Comparison of ENCODE assay signal across 9 mouse cellular contexts in the genomic region with DNA sequence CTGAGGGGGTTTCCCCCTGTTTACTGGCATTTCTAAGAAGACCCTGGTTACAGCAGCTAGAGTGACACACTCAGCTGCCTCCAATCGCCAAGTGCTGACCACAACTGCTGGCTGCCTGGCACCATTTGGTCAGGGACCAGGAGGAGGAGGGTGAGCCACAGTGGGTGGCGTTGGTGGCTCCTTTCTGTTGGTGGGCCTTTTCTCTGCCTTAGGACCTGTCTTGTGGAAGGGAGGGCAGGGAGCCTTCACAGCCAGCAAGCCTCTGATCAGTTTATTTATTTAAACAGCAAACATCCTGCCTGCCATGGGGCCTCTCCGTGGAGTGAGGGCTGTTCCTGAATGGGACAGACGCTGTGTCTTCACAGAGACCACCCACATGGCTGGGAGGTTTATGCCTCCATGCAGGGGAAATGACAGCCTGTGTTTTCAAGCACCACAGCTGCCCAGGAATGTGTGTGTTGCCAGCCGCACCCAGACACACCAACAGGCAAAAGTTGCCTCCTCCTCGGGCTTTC.
DNase-seq lines count a peak whose midpoint lies in the region; ATAC-seq and TF ChIP-seq lines count a peak whose summit lies in the region.
"Had no signal": no experiment of that assay in that cellular context is flagged by ENCODE, and none has a peak within 500 bp of the region (broad histone marks: within the 10 kb centered on the region; RNA-seq: fewer than 3 reads in every experiment).

No protein-coding gene starts in this region.

- no peak for TF ChIP-seq CTCF in intestine, postnatal 0 days (IDR thresholded peaks at IDR 0.05; ENCODE audit: low read depth)

- no peaks in the 10 kb centered on the region for H3K27me3 ChIP-seq in intestine, embryonic 14.5 days (replicated peaks; ENCODE audit: control insufficient read depth, insufficient read depth, low read length)
- no peaks in the 10 kb centered on the region for H3K27me3 ChIP-seq in intestine, postnatal 0 days (replicated peaks; ENCODE audit: control insufficient read depth, insufficient read depth, low read length)
- H3K27me3 ChIP-seq in hindbrain, embryonic 15.5 days: 0 out of 2 replicates have a peak, but pooled peaks cover 6% of the 10 kb centered on the region
- no peaks in the 10 kb centered on the region for H3K27me3 ChIP-seq in myocyte (ENCODE audit: control insufficient read depth, insufficient read depth, insufficient read length)

- H3K36me3 ChIP-seq in intestine, embryonic 14.5 days (ENCODE audit: control insufficient read depth, insufficient read depth, low read length): no peaks in the 10 kb centered on the region
- H3K36me3 ChIP-seq in intestine, postnatal 0 days (ENCODE audit: control insufficient read depth, insufficient read depth): no peaks in the 10 kb centered on the region
- H3K36me3 ChIP-seq in hindbrain, embryonic 15.5 days: no peaks in the 10 kb centered on the region
- no peaks in the 10 kb centered on the region for H3K36me3 ChIP-seq in myocyte (ENCODE audit: control insufficient read depth, insufficient read depth)
- H3K36me3 ChIP-seq: G1E had no signal

- WGBS in intestine, embryonic 14.5 days: 9% methylated on average over 6 of the region's 6 CpGs
- WGBS in intestine, postnatal 0 days: 24% methylated on average over 6 of the region's 6 CpGs
- 5% methylated on average over 6 of the region's 6 CpGs for WGBS in hindbrain, embryonic 15.5 days

- H3K27ac ChIP-seq in intestine, embryonic 14.5 days (ENCODE audit: low read depth): peak overlapping the region; percentile 90
- no peak overlapping the region for H3K27ac ChIP-seq in intestine, postnatal 0 days (ENCODE audit: low read depth, low read length)
- H3K27ac ChIP-seq in hindbrain, embryonic 15.5 days (replicated peaks): 0 out of 2 replicates have a peak overlapping the region, but pooled peaks have one; percentile 1

- H3K4me1 ChIP-seq in intestine, embryonic 14.5 days (replicated peaks; ENCODE audit: control insufficient read depth, insufficient read depth, low read length): peaks cover 17% of the 10 kb centered on the region
- H3K4me1 ChIP-seq in intestine, postnatal 0 days (replicated peaks; ENCODE audit: control insufficient read depth, insufficient read depth, low read length): no peaks in the 10 kb centered on the region
- H3K4me1 ChIP-seq in hindbrain, embryonic 15.5 days (replicated peaks): 0 out of 2 replicates have a peak, but pooled peaks cover 6% of the 10 kb centered on the region

- H3K9ac ChIP-seq in intestine, embryonic 14.5 days (ENCODE audit: low read length): 0 out of 2 replicates have a peak overlapping the region, but pooled peaks have one; percentile 6
- no peak overlapping the region for H3K9ac ChIP-seq in intestine, postnatal 0 days (ENCODE audit: low read depth, low read length)
- H3K9ac ChIP-seq in hindbrain, embryonic 15.5 days: no peak overlapping the region

- H3K4me3 ChIP-seq in intestine, embryonic 14.5 days (ENCODE audit: low read depth, low read length): no peak overlapping the region
- H3K4me3 ChIP-seq in intestine, postnatal 0 days (ENCODE audit: low read depth, low read length): no peak overlapping the region
- no peak overlapping the region for H3K4me3 ChIP-seq in hindbrain, embryonic 15.5 days
- H3K4me3 ChIP-seq in myocyte: no peak overlapping the region

- peak; percentile 78 for ATAC-seq in intestine, embryonic 14.5 days (replicated peaks; ENCODE audit: low FRiP score, low TSS enrichment, low read depth)
- ATAC-seq in intestine, postnatal 0 days: no peak
- ATAC-seq in hindbrain, embryonic 15.5 days (ENCODE audit: low FRiP score, low read depth): peak; percentile 51; the same call in 1 of the 2 replicates
- ATAC-seq in frontal cortex, adult (ENCODE audit: low TSS enrichment): no peak
- no peak for ATAC-seq in megakaryocyte progenitor cell, adult 5-6 weeks (replicated peaks; ENCODE audit: poor library complexity)

- peak; percentile 63 for DNase-seq in intestine, embryonic 14.5 days (ENCODE audit: low spot score)
- peak; percentile 86 for DNase-seq in R1 (ENCODE audit: low read depth, low spot score)
- no peak for DNase-seq in cerebellum, adult 9-10 months

- no peaks in the 10 kb centered on the region for H3K9me3 ChIP-seq in intestine, embryonic 14.5 days (ENCODE audit: control insufficient read depth, low read length)
- no peaks in the 10 kb centered on the region for H3K9me3 ChIP-seq in intestine, postnatal 0 days (ENCODE audit: control insufficient read depth)
- H3K9me3 ChIP-seq in hindbrain, embryonic 15.5 days: no peaks in the 10 kb centered on the region
- H3K9me3 ChIP-seq: G1E had no signal

- no peak overlapping the region for H3ac ChIP-seq in myocyte (ENCODE audit: control insufficient read depth, insufficient read length)

- H3K79me2 ChIP-seq in myocyte (ENCODE audit: control insufficient read depth, insufficient read depth): no peaks in the 10 kb centered on the region

- no peak overlapping the region for H3K4me2 ChIP-seq in intestine, embryonic 14.5 days (ENCODE audit: low read length)
- H3K4me2 ChIP-seq in intestine, postnatal 0 days (replicated peaks; ENCODE audit: low read depth): no peak overlapping the region
- no peak overlapping the region for H3K4me2 ChIP-seq in hindbrain, embryonic 15.5 days
- peak overlapping the region; percentile 74 for H3K4me2 ChIP-seq in myocyte (ENCODE audit: low read depth)

- no peak for TF ChIP-seq POLR2A in myocyte (IDR thresholded peaks at IDR 0.05; ENCODE audit: insufficient read length, low read depth)

TF ChIP-seq in myocyte, 11 proteins besides CTCF, POLR2A, EP300 and RAD21:
- TF ChIP-seq MYOD1 (IDR thresholded peaks at IDR 0.05; ENCODE audit: control insufficient read depth in 1 of 3, insufficient read length in 2 of 3, low read depth in 2 of 3) (peak in 2 of 3 experiments; percentile 77 to 82), MYOG (IDR thresholded peaks at IDR 0.05; ENCODE audit: control insufficient read depth in 1 of 3, insufficient read depth in 1 of 3, insufficient read length in 2 of 3, low read depth in 2 of 3) (peak; percentile 1 to 86 (median 73)), CEBPB (IDR thresholded peaks at IDR 0.05; ENCODE audit: insufficient read depth, poor library complexity, severe bottlenecking) (no peak), TCF3 (IDR thresholded peaks at IDR 0.05; ENCODE audit: insufficient read length, low read depth) (no peak), POLR2AphosphoS2 (IDR thresholded peaks at IDR 0.05; ENCODE audit: insufficient read length, low read depth) (no peak)

Comparison
In these comparisons a context has a peak if more than half of its experiments do, and no peak if none do; other contexts are left out.
1. ATAC-seq: peak in intestine, embryonic 14.5 days (single experiment) and hindbrain, embryonic 15.5 days (single experiment); none in intestine, postnatal 0 days (single experiment), frontal cortex, adult (single experiment) and megakaryocyte progenitor cell, adult 5-6 weeks (single experiment).